Mouse (Mus musculus) adrenal gland, postnatal 25 days (tissue): ENCODE data around the gene Cstb. TPM values are rescaled to one million over a fixed set of nuclear protein-coding genes. Genes with fewer than 3 reads are reported as not detected.
A peak's percentile ranks its signal among the peaks of the same experiment; 100 is the strongest.

ENCODE experiments used
- DNase-seq: peaks from one replicate; pipeline ENCODE4 v3.0.0; 2021; ENCODE audit warnings: mixed read lengths
- total RNA-seq: library from RNA; stranded (reverse); gene quantifications from 2 replicates; pipeline ENCODE4 v1.2.3, GENCODE M21; 2021

Cstb gene
- total RNA-seq, 1 experiment from 2014 or later: 265 TPM

DNA sequence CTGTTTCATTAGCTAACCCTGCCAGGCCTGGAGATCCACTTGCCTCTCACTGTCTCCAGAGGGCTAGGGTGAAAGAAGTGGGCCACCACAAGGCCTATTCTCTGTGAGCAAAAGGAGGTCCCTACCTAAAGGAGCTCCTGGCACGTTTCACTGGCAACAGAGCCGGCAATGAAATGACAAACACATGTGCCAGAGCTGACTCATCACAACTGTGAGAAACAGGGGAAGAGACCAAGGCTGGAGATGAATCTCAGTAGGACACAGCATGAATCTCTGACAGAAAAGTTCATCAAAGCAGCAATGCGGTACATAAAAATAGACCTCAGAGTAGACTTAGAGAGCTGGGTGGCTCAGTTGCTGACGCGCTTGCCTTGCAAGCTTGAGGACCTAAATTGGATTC is 7.6 kb upstream of the Cstb start:
- peak; percentile 47 for DNase-seq

DNA sequence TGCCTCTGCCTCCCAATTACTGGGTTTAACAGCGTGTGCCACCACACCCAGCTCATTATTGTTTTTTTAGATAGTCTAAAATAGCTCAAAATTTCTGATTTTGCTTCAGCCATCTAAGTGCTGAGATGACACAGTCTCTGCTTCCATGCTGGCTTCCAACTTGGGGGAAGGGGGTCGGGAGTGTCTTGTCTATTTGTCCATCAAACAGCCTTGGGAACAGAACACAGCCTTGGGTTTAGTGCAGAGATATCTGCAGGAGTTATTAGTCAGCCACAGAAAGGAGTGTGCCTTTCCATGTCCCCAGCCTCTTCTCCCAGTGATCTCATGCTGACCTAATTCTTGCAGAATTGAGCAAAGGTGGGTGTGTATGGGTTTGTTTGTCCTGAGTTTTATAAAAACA is 6.7 kb upstream of the Cstb start:
- no peak for DNase-seq

GRCm38 (mm10) chr10:78420929-78421328 is 4.5 kb upstream of the Cstb start:
- DNase-seq: no peak

- DNase-seq: no peak
Measured at GRCm38 (mm10) chr10:78422614-78423013, 2.9 kb upstream of the Cstb start.

DNA sequence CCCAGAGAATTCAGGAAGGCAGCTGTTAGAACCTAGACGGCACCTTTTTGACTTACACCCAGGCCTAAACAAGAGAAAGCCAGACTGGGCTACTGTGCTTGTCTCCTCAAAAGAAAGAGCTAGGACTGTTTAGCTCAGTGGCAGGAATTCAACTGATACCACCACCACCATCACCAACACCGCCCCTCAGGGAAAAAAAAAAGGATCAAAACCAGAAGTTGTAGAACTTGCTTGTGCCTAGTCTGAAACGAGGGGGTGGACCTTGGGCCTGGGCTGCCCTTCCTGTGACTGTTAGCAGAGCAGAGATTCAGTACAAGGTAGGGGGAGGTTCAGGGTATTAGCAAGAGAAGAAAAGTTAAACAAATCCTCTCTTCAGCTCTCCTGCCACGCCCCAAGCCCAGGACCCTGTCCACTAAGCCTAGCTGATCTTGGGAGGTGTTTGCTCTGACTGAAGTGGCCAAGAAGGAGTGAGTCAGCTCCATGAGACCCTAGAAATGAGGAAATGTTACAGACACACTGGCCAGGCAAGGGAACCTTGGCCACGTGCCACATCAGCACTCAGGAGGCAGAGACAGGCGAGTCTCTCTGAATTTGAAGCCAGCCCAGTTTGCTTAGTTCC is 757 bp downstream of the Cstb start:
- DNase-seq: peak; percentile 48

- DNase-seq: no peak
Measured at GRCm38 (mm10) chr10:78428070-78428469, 2.6 kb downstream of the Cstb start.

DNA sequence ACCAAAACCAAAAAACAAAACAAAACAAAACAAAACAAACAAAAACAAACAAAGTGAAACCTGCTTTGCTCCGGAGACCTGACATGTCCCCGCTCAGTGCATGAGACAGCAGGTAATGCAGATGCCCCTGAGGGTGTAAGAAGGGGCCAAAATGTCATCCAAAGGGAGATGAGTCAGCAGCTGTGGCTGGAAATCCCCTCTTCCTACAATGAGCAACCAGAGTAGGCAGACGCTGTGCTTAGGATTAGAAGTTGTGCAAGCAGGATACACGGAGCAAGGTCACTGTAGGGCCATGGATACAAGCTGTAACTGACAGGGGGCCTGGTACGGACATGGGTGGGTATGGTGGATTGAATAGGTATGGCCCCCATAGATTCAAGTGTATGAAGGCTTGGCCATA is 3.7 kb downstream of the Cstb start:
- DNase-seq: no peak

DNA sequence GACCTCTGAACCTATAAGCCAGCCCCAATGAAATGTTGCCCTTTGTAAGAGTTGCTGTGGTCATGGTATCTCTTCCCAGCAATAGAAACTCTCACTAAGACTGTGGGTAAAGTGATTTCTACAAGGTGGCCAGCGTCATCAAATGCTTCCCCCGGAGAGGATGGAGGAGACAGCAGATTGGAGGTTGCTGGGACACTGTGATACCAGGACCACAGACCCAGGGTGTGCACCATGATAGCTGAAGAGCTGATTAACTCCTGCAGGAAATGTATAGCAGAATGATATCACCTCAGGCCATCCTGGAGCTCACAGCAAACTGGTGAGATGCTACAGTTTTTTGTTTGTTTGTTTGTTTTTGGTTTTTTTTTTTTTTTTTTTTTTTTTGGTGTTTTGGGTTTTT is 4.3 kb downstream of the Cstb start:
- DNase-seq: no peak

- DNase-seq: no peak
Measured at GRCm38 (mm10) chr10:78432853-78433252, 7.4 kb downstream of the Cstb start.

GRCm38 (mm10) chr10:78438094-78438493 is 12.6 kb downstream of the Cstb start:
- peak; percentile 85 for DNase-seq

- DNase-seq: no peak
Measured at GRCm38 (mm10) chr10:78439550-78439949, 14.1 kb downstream of the Cstb start.

DNA sequence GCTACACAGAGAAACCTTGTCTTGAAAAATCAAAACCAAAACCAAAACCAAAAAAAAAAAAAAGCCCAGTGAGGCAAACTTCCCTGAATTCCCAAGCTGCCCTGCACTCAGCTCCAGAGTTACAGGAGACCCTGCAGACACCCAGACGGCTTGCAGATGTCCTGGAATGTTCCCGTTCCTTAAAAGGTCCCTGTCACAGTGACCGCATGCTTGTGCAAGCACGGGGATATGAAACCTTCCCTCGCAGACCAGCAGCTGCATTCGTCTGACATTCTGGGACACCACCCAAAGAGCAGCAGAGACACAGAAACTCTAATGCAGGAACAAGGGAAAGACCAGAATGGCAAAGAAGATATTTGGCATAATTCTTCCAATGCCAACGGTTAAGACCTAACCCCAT is 14.5 kb downstream of the Cstb start:
- no peak for DNase-seq

- DNase-seq: peak; percentile 43
Measured at GRCm38 (mm10) chr10:78440812-78441211, 15.3 kb downstream of the Cstb start.

- no peak for DNase-seq
Measured at GRCm38 (mm10) chr10:78441606-78442005, 16.1 kb downstream of the Cstb start.

GRCm38 (mm10) chr10:78442292-78442691 is 16.8 kb downstream of the Cstb start:
- DNase-seq: no peak

DNA sequence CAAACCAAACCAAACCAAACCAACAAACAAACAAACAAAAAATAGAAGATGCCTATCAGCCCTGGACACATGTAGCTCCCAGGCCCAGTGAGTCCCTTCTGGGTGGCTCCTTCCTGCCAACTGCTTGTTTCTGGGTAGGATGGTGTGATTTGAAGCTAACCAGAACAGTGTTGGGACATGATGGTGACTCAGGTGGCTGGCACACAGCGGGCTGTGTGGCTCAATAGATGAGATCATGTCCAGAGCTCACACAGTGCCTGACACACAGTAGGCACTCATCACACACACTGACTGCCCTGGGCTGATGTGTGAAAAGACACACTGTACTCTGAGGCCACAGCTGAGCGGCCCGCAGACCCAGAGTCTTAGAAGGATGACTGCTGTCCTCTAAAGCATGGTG is 20.7 kb downstream of the Cstb start:
- DNase-seq: no peak

GRCm38 (mm10) chr10:78447396-78447795 is 21.9 kb downstream of the Cstb start:
- no peak for DNase-seq

DNA sequence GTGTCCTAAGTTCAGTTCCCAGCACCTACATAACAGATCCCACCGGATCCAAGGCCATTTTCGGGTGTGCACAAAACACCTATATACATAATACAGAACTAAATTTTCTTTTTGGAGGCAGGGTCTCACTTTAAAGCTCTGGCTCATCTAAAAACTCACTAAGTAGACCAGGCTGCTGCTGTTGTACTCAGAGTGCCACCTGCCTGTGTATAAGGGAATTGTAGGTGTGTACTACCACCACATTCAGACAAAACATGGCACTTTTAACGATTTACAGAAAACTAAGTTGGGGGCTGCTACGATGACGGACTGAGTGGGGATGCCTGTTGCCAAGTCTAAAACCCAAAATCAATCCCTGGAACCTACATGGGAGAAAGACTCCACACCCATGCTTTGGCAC is 25.3 kb downstream of the Cstb start:
- DNase-seq: no peak

DNA sequence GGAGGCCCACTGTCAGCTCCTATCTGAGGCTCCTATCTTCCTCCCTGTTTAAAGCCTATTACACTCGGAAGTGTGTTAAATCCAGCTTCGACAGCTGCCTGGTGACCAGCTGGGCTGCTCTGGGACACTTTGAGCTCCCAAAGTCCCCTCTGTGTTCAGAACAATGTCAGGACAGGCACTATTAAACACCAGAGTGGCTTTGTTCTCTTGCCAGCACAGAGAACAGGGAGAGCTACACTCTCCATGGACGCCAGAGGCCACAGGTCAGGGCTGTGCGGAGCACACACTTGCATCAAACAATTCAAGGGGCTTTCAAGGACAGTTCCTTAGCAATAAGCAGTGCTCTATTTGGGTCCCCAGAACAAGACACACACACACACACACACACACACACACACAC is 27.2 kb downstream of the Cstb start:
- no peak for DNase-seq

GRCm38 (mm10) chr10:78456696-78457095 is 31.2 kb downstream of the Cstb start:
- DNase-seq: no peak

DNA sequence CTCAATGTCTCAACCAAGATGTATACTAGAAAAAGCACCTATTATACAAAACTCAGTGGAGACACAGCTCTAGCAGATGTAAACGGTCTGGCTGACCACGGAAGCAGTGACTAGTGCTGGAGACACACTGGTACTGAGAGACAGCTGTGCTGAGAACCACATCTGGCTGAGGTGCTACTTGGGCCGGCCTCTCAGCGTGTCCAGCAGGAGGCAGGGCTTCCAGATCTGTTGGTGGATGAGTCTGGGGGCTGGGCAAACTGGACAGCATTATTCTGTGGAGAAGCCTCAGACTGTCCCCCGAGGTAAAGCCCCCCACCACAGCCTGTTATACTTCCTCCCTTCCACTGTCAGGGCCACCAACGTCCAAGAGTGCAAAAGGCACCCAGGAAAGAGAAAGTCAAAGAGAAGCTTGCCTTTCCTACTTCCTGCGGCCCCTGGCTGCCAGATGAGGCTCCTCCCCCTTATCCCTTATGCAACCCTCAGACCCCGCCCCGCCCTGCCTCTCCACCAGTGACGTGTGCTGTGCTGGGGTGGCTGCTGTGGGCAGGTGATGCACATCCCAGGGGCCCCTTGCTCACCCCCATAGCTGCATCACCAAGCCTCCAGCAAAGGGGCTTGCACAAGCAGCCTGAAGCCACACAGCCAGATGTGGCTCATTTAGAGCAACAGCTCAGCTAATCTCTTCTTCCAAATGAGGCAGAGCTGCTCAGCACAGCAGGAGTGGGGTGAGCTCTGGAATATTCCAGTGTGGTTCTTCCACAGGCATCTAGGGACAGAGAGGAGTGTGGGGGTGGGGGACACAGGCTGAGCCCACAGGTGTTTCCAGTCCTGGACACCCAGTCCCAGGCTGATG is 32.3 kb downstream of the Cstb start:
- DNase-seq: peak; percentile 40

- DNase-seq: no peak
Measured at GRCm38 (mm10) chr10:78458348-78459111, 33.1 kb downstream of the Cstb start.

- no peak for DNase-seq
Measured at GRCm38 (mm10) chr10:78460463-78460862, 35.0 kb downstream of the Cstb start.
